Mouse (Mus musculus) ES-E14 (cell line): ENCODE measurements around the gene Epb41l5.

Source experiments
- CHD2 ChIP-seq: IDR thresholded peaks from 2 replicates; pipeline ENCODE4 v1.6.1; 2014; ENCODE audit warnings: mild to moderate bottlenecking, low read depth, low read length, inconsistent platforms
- HCFC1 ChIP-seq: IDR thresholded peaks from 2 replicates; pipeline ENCODE4 v1.6.1; 2012; ENCODE audit warnings: low read length, inconsistent platforms, borderline replicate concordance; ENCODE audit not compliant: insufficient read depth
- ZC3H11A ChIP-seq: IDR thresholded peaks from 2 replicates; pipeline ENCODE4 v1.6.1; 2012; ENCODE audit warnings: low read depth, mild to moderate bottlenecking, inconsistent platforms, low read length, borderline replicate concordance
- ZNF384 ChIP-seq: IDR thresholded peaks from 2 replicates; pipeline ENCODE4 v1.6.1; 2012; ENCODE audit warnings: low read depth, low read length, inconsistent platforms

DNA sequence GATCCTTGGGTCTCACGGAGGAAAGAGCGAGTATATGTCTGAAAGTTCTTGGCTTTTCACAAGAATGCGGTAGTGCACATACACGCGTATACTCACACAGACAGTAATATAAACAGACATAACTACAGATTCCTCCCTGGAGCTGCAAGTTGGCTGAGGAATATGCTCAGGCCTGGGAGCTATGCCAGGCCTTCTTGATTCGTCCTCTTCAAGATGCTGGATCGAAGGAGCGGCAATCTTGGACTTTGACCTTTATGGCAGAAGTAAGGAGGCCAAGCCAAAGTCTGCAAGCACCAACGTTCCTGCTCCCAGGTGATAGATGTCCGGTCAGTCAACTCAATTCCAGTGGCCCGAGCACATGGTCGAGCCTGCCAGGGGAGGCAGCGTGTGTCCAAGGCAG is 117.9 kb downstream of the Epb41l5 start:
- TF ChIP-seq CHD2, result no peak
- TF ChIP-seq ZC3H11A, result no peak
- TF ChIP-seq ZNF384, result no peak
- TF ChIP-seq HCFC1, result no peak
